Mouse (Mus musculus) embryonic fibroblast, embryonic 13.5 days (primary cell): ENCODE data around the gene Adamts8.

Experiments
- CTCF ChIP-seq: IDR thresholded peaks from 2 replicates; pipeline ENCODE4 v1.5.1; 2011; ENCODE audit warnings: mild to moderate bottlenecking, control low read depth, low read length, moderate library complexity, borderline replicate concordance; ENCODE audit not compliant: insufficient read depth
- POLR2A ChIP-seq: IDR thresholded peaks from 2 replicates; pipeline ENCODE4 v1.6.1; 2011; ENCODE audit warnings: low read depth, mild to moderate bottlenecking, control low read depth, low read length, moderate library complexity

DNA sequence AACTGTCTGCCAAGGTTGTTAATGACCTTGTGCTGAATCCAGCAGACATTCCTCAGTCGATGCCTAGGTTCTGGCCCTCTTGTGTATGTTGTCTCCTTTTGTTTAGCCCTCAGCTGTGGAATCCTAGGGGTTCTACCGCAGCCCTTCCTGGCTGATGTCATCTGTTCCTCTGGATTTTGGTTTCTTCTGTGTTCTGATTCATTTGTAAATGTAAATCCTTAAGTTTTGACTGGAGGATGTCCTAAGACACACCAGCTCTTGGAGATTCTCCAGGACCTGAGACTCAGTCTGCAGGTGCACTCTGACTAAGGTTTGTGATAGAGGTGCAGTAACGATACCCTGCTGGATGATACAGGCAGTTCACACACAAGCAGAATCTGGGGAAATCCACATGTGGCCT, 27.6 kb downstream of the Adamts8 start:
- TF ChIP-seq CTCF (no peak), POLR2A (no peak)
